Mouse (Mus musculus): ENCODE measurements at regions not wholly inside any gene's neighbourhood (a gene's known extent, or its start where the extent isn't known, plus 50 kb on each side); places are given as distances from the start of the nearest gene placed in this dataset.

DNA sequence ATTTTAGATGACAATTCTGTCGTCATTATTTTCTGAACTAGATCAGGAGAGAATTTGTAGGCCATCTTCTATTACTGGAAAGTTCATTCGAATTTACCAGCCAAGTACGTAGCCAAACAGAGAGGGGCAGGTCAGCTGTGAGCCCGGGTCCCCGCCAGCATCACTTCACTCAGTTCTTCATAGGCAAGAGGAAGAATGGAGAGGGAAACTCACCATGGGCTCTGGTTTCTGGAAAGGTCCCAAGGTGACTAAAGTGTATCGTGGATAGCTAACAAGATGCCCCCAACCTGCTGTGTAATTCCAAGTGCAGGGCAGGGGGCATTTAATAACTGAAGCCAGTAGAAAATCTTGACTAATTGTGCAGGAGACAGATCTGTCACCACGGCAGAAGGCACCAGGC is 60.2 kb upstream of the Rybp start:
- intact Hi-C loops (cut with DNase I), result no loop called here
- no peak for DNase-seq (ENCODE audit: low spot score in 2 of 2)

DNA sequence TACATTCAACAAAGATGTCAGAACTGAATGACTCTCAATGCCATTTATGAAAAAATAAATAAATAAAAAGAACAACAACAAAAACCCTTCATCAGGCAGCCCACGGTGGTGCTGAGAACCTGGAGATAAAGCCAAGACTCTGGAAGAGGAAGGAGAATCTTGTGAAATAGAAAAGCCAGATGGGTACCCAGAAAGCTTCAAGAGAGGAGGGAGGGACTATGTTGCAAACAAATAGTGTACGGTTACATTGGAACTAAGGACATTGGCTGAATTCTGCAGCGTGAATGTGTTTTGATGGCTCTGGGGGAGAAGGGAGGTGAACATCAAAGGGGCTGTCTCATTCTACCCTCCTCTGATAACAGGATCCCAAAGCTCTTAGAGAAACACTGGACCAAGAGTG is 57.8 kb upstream of the Rybp start:
- no peak for DNase-seq (ENCODE audit: low spot score in 2 of 2)
- intact Hi-C loops (cut with DNase I), result no loop called here

DNA sequence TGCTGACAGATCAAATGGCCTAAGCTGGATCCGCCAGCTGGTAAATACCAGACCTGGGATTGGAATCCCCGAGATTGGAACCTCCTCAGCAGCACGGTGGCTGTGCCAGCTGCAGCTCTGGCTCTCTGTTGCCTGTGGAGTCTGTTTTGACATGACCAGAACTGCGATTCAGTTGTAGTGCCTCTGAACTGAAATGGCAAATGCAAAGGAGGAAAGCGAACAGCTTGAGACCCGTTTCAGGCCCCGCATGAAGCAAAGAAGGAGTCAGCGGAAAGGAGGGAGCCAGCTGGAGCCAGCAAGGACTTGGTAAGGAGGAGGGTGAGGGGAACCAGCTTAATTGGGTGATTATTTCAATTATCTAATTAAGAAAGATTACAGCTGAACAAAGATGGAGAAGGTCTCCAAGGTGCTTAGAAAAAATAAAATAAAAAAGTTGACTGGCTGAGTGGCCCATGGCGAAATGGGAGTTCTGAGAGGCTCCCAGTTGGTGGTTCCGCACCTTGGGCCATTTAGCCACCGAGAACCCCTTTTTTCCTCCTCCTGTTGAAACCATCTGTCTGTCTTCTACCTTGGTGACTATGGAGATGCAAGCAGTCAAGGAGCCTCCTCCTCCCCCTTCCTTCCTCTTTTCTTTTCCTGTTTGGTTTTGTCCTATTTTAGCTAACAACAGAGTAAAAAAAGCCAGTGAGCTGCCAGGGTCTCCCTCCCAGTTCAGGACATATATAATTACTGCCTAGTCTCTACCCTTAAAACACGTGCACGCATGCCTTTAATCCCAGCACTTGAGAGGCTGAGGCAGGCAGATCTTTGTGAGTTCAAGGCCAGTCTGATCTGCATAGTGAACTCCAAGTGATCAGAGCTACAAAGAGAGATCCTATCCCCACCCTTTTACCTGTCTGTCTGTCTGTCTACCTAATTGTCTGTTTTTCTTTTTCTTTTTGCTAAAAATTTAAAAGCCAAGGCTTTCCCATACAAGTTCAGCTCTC is 54.3 kb upstream of the Rybp start:
- no peak for DNase-seq (ENCODE audit: low spot score in 2 of 2)
- intact Hi-C loops (cut with DNase I), result no loop called here

DNA sequence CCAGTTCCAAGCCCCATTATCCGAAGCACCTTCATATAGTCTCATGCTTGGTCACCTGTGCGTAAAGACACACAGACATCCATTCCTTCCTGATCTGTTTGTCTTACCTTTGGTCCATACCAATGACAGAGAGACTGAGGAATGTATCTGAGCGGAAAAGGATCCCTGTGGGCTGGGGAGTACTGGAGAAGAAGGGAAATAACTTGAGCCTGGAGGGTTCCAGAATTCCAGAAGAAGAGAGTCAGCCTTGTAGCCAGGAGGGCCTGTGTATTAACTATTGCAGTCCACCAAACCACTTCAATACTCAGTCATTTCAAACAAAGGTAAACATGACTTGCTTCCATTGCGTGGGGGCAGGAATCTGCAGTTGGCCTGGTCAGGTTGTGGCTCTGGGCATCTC is 51.0 kb upstream of the Rybp start:
- DNase-seq (ENCODE audit: low spot score in 2 of 2), result no peak
- intact Hi-C loops (cut with DNase I), result no loop called here

Measured in left cerebral cortex, postnatal 36 days (tissue).